Comparison of ENCODE assay signal across 7 mouse cellular contexts in genomic region chr11:63413106-63413505, GRCm38 (mm10).
A peak's percentile ranks its signal among the peaks of the same experiment; 100 is the strongest.
DNase-seq lines count a peak whose midpoint lies in the region; ATAC-seq and TF ChIP-seq lines count a peak whose summit lies in the region.

No protein-coding gene starts in this region.

- H3K27me3 ChIP-seq in E14TG2a.4 (ENCODE audit: insufficient read depth, low read length) = peaks cover 5% of the 10 kb centered on the region; the same call in 1 of the 2 replicates
- no peaks in the 10 kb centered on the region for H3K27me3 ChIP-seq in embryonic facial prominence, embryonic 11.5 days (ENCODE audit: control insufficient read depth, insufficient read depth, low read length)
- no peaks in the 10 kb centered on the region for H3K27me3 ChIP-seq in hindbrain, postnatal 0 days (ENCODE audit: insufficient read depth, low read length)
- H3K27me3 ChIP-seq in lung, embryonic 16.5 days (ENCODE audit: control insufficient read depth, insufficient read depth, low read depth, low read length) = peaks cover 38% of the 10 kb centered on the region

- H3K9ac ChIP-seq in embryonic facial prominence, embryonic 11.5 days (replicated peaks; ENCODE audit: low read length) = no peak overlapping the region
- peak overlapping the region; percentile 24; the same call in 1 of the 2 replicates for H3K9ac ChIP-seq in hindbrain, postnatal 0 days (replicated peaks; ENCODE audit: low read length)
- 0 out of 2 replicates have a peak overlapping the region, but pooled peaks have one; percentile 23 for H3K9ac ChIP-seq in lung, embryonic 16.5 days (ENCODE audit: low read length)

- no peak for ATAC-seq in embryonic facial prominence, embryonic 11.5 days (replicated peaks; ENCODE audit: insufficient number of reproducible peaks, low FRiP score, low TSS enrichment, low read depth)
- no peak for ATAC-seq in hindbrain, postnatal 0 days
- ATAC-seq in lung, embryonic 16.5 days (ENCODE audit: low read depth) = no peak

- H3K9me3 ChIP-seq in E14TG2a.4 (ENCODE audit: low read length) = 0 out of 2 replicates have a peak, but pooled peaks cover 3% of the 10 kb centered on the region
- no peaks in the 10 kb centered on the region for H3K9me3 ChIP-seq in embryonic facial prominence, embryonic 11.5 days (replicated peaks; ENCODE audit: control insufficient read depth, low read length)
- H3K9me3 ChIP-seq in hindbrain, postnatal 0 days (ENCODE audit: low read length) = no peaks in the 10 kb centered on the region
- H3K9me3 ChIP-seq in lung, embryonic 16.5 days (ENCODE audit: control insufficient read depth, low read length) = no peaks in the 10 kb centered on the region

- H3K4me2 ChIP-seq in embryonic facial prominence, embryonic 11.5 days (ENCODE audit: low read depth, low read length) = peak overlapping the region; percentile 26
- peak overlapping the region; percentile 56 for H3K4me2 ChIP-seq in hindbrain, postnatal 0 days (ENCODE audit: low read depth, low read length)
- H3K4me2 ChIP-seq in lung, embryonic 16.5 days (ENCODE audit: low read depth, low read length) = peak overlapping the region; percentile 64

- WGBS in embryonic facial prominence, embryonic 11.5 days = 12% methylated on average over 13 of the region's 13 CpGs
- 10% methylated on average over 13 of the region's 13 CpGs for WGBS in hindbrain, postnatal 0 days
- 15% methylated on average over 13 of the region's 13 CpGs for WGBS in lung, embryonic 16.5 days

- no peak overlapping the region for H3K27ac ChIP-seq in embryonic facial prominence, embryonic 11.5 days (replicated peaks; ENCODE audit: low read depth, low read length)
- no peak overlapping the region for H3K27ac ChIP-seq in hindbrain, postnatal 0 days
- H3K27ac ChIP-seq in lung, embryonic 16.5 days (ENCODE audit: low read length) = no peak overlapping the region

- H3K4me3 ChIP-seq in E14TG2a.4 (replicated peaks; ENCODE audit: low read length) = peak overlapping the region; percentile 37; the same call in 1 of the 2 replicates
- H3K4me3 ChIP-seq in embryonic facial prominence, embryonic 11.5 days (ENCODE audit: low read depth, low read length) = no peak overlapping the region; the same call in 1 of the 2 replicates
- H3K4me3 ChIP-seq in hindbrain, postnatal 0 days (ENCODE audit: low read length) = peak overlapping the region; percentile 22
- peak overlapping the region; percentile 40 for H3K4me3 ChIP-seq in lung, embryonic 16.5 days (ENCODE audit: low read length)

- no peak for TF ChIP-seq CTCF in E14TG2a.4 (conservative IDR thresholded peaks at IDR 0.05; ENCODE audit: low read length)
- TF ChIP-seq CTCF in hindbrain, postnatal 0 days (IDR thresholded peaks at IDR 0.05; ENCODE audit: low read depth) = no peak

- DNase-seq in embryonic facial prominence, embryonic 11.5 days (ENCODE audit: low spot score) = no peak
- DNase-seq in hindbrain, postnatal 0 days (ENCODE audit: low spot score) = no peak
- DNase-seq in Muller cell, postnatal 12 days (ENCODE audit: inconsistent ontology term) = no peak
- DNase-seq in cerebellum, adult 9-10 months = no peak
- DNase-seq in urinary bladder, postnatal 25 days (ENCODE audit: low spot score) = no peak

- no peaks in the 10 kb centered on the region for H3K36me3 ChIP-seq in E14TG2a.4 (ENCODE audit: insufficient read depth, low read length)
- H3K36me3 ChIP-seq in embryonic facial prominence, embryonic 11.5 days (replicated peaks; ENCODE audit: control insufficient read depth, insufficient read depth, low read depth, low read length) = no peaks in the 10 kb centered on the region
- no peaks in the 10 kb centered on the region for H3K36me3 ChIP-seq in hindbrain, postnatal 0 days (ENCODE audit: insufficient read depth, low read length)
- H3K36me3 ChIP-seq in lung, embryonic 16.5 days (ENCODE audit: control insufficient read depth, insufficient read depth, low read length) = no peaks in the 10 kb centered on the region

- H3K4me1 ChIP-seq in E14TG2a.4 (replicated peaks; ENCODE audit: low read depth, low read length) = peaks cover 47% of the 10 kb centered on the region
- no peaks in the 10 kb centered on the region; the same call in 1 of the 2 replicates for H3K4me1 ChIP-seq in embryonic facial prominence, embryonic 11.5 days (ENCODE audit: control insufficient read depth, insufficient read depth, low read length)
- peaks cover 11% of the 10 kb centered on the region for H3K4me1 ChIP-seq in hindbrain, postnatal 0 days (ENCODE audit: insufficient read depth, low read length)
- H3K4me1 ChIP-seq in lung, embryonic 16.5 days (replicated peaks; ENCODE audit: control insufficient read depth, insufficient read depth, low read length) = peaks cover 11% of the 10 kb centered on the region
